Mouse (Mus musculus) heart, embryonic 12.5 days (tissue): ENCODE data around the gene Rpl34. TPM values are rescaled to one million over a fixed set of nuclear protein-coding genes. Genes with fewer than 3 reads are reported as not detected.
A peak's percentile ranks its signal among the peaks of the same experiment; 100 is the strongest.

Source experiments
- ATAC-seq: fragments of 200-750 bp; cut with Nextera tagmentation; 2 replicates; pipeline ENCODE4 v1.8.0; 2017; ENCODE audit warnings: moderate TSS enrichment, moderate library complexity; ENCODE audit not compliant: insufficient number of reproducible peaks, low FRiP score
- H3K27ac ChIP-seq: fragments of 300-500 bp; sonication (generic); 2 replicates; pipeline ENCODE4 v1.5.1; 2016; ENCODE audit warnings: mild to moderate bottlenecking, moderate library complexity; ENCODE audit not compliant: poor library complexity, severe bottlenecking
- H3K27me3 ChIP-seq: fragments of 300-500 bp; sonication (generic); replicated peaks from 2 replicates; pipeline ENCODE4 v1.6.1; 2016; ENCODE audit warnings: mild to moderate bottlenecking, moderate library complexity
- H3K36me3 ChIP-seq: fragments of 300-500 bp; sonication (generic); 2 replicates; pipeline ENCODE4 v1.6.1; 2016; ENCODE audit warnings: mild to moderate bottlenecking, moderate library complexity
- H3K4me1 ChIP-seq: fragments of 300-500 bp; sonication (generic); replicated peaks from 2 replicates; pipeline ENCODE4 v1.6.1; 2016; ENCODE audit warnings: mild to moderate bottlenecking
- H3K4me2 ChIP-seq: fragments of 300-500 bp; sonication (generic); 2 replicates; pipeline ENCODE4 v1.6.1; 2016; ENCODE audit warnings: mild to moderate bottlenecking, moderate library complexity
- H3K4me3 ChIP-seq: fragments of 300-500 bp; sonication (generic); 2 replicates; pipeline ENCODE4 v1.5.1; 2016; ENCODE audit warnings: mild to moderate bottlenecking
- H3K9ac ChIP-seq: fragments of 300-500 bp; sonication (generic); 2 replicates; pipeline ENCODE4 v1.6.1; 2016; ENCODE audit warnings: mild to moderate bottlenecking, moderate library complexity
- H3K9me3 ChIP-seq: fragments of 300-500 bp; sonication (generic); replicated peaks from 2 replicates; pipeline ENCODE4 v1.6.1; 2016; ENCODE audit warnings: mild to moderate bottlenecking, moderate library complexity
- WGBS: fragments of 180-500 bp; shearing (Covaris S2); methylation state at CpG from one replicate; pipeline ENCODE4 v1.1.7; 2016; 5-methylcytosine and 5-hydroxymethylcytosine counted together
- polyA plus RNA-seq: library from polyadenylated mRNA; unstranded; fragments of >200 nt; fragmentation: Nextera tagmentation; extraction: Ambion mirVana; gene quantifications from 2 replicates; pipeline ENCODE4 v1.2.1, GENCODE M21; 2016

Rpl34 gene
- polyA plus RNA-seq, 1 experiment from 2014 or later: 521 TPM

DNA sequence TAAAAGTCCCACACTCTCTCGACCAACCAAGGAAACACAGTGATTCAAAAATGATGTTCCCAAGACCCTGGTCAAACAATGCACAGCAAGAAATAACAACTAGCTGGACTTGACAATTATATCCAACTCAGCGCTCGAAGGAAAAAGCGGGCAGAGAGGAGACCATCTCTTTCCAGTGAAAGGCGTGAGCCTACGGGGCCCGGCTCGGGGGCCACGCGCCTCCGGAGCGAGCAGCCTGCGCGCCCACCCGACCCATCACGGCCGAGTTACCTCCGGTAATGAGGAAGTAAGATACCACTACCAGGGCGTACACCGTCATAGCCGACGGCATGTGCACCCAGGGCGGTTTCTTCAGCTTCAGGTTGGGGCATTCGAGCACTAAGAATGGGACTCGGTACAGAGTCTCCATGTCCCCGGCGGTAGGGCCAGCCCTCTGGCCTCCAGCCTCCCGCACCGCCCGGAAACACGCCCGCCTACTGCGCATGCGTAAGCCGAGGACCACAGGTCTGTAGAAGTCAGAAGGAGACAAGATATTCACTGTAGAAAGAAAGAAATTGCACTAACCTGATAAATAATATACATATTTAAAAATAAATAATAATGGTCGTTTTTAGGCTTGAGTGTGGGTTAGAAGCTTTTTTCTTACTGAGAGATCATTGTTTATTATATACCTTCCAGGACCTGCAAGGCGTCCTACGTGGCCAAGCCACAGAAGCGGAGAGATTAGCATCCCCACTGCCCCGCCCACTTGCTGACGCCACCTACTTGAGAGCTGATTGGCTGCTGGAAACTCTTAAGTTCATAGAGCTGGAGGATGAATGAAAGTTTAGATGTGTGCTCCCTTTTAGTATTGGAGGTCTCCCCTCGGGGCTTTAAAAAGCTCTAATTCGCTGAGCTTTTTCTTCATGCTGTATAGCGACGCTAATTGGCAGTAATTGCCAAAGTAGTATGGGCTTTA lies 21.0 kb downstream of the Rpl34 start, which contains the start of gene Ostc:
TSS of gene Ostc (minus strand) at position 478 of the 958 bp plus-strand sequence.
- Histone ChIP-seq H3K9me3 (no peaks in the 10 kb centered on the region), H3K36me3 (no peaks in the 10 kb centered on the region), H3K27me3 (no peaks in the 10 kb centered on the region), H3K27ac (peak within 1 kb of the TSS; percentile 82), H3K4me1 (peaks cover 12% of the 10 kb centered on the region), H3K4me3 (peak within 1 kb of the TSS; percentile 75), H3K4me2 (peak within 1 kb of the TSS; percentile 73), H3K9ac (peak within 1 kb of the TSS; percentile 86)
- WGBS: under 1% methylated on average over 45 of the region's 45 CpGs
- peak; percentile 97 for ATAC-seq

DNA sequence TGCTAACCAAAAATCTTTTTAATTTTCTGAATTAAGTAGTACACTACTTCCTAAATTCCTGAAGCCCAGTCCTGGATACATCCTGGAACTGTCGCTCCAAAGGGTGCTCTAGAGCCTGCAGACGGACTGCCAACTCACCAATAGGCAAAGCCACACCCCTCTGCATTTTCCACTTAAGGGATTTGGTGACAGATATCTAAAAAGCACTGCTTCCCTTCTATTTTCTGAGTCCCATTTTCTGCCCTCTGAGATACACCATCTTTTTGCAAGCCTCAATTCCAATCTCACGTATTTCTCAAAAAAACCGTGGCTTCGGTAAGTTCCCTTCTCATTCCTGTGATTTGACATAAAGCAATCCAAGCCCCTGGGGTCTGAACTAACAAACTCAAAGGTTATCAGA lies 21.7 kb downstream of the Rpl34 start:
- peak; percentile 51; the same call in 1 of the 2 replicates for ATAC-seq
- Histone ChIP-seq H3K4me2 (peak overlapping the region; percentile 73), H3K36me3 (peaks cover 6% of the 10 kb centered on the region; the same call in 1 of the 2 replicates), H3K27me3 (no peaks in the 10 kb centered on the region), H3K9me3 (no peaks in the 10 kb centered on the region), H3K4me1 (peaks cover 12% of the 10 kb centered on the region), H3K9ac (peak overlapping the region; percentile 86), H3K27ac (peak overlapping the region; percentile 82; the same call in 1 of the 2 replicates), H3K4me3 (peak overlapping the region; percentile 75)
- under 1% methylated on average over 5 of the region's 5 CpGs for WGBS

DNA sequence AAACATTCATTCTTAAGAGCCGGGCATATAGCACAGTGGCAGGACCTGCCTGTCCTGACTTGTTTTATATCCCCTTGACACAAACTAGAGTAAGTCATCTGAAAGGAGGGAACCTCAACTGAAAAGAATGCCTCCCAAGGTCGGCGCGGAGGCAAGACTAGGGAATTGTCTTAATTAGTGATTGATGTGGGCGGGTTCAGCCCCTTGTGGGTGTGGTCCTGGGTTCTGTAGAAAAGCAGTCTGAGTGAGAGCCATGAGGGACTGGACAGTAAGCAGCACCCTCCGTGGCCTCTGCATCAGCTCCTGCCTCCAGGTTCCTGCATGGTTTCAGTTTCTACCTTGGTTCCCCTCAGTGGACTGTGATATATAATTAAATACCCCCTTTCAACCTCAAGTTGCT lies 27.9 kb downstream of the Rpl34 start:
- 87% methylated on average over 6 of the region's 6 CpGs for WGBS
- H3K4me2 ChIP-seq: no peak overlapping the region
- ATAC-seq: no peak
- H3K9ac ChIP-seq: no peak overlapping the region
- peaks cover 6% of the 10 kb centered on the region; the same call in 1 of the 2 replicates for H3K4me1 ChIP-seq
- no peak overlapping the region for H3K4me3 ChIP-seq
- H3K27ac ChIP-seq: no peak overlapping the region
- H3K36me3 ChIP-seq: peaks cover 56% of the 10 kb centered on the region
- H3K27me3 ChIP-seq: no peaks in the 10 kb centered on the region
- no peaks in the 10 kb centered on the region for H3K9me3 ChIP-seq

DNA sequence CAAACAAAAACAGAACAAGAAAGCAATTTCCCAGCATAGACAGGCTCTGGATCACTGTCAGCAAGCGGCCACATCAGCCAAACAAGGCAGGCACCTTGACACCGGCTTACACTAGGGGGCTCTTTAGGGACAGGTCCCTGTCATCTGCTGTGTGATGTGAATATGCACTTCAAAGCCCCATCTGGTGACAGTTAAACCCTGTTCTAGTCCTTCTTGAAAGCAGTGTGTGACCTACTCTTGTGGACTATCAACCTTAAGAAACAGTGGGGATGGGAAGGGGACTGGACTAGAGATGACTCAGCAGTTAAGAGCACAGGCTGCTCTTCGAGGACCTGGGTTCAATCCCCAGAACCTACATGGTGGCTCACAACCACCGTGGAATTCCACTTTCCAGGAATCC lies 32.6 kb downstream of the Rpl34 start:
- ATAC-seq: no peak
- Histone ChIP-seq H3K9me3 (no peaks in the 10 kb centered on the region), H3K27me3 (no peaks in the 10 kb centered on the region), H3K9ac (no peak overlapping the region), H3K4me2 (no peak overlapping the region), H3K27ac (no peak overlapping the region), H3K4me1 (peaks cover 8% of the 10 kb centered on the region; the same call in 1 of the 2 replicates), H3K4me3 (no peak overlapping the region), H3K36me3 (peaks cover 63% of the 10 kb centered on the region)
- 77% methylated on average over 4 of the region's 4 CpGs for WGBS

DNA sequence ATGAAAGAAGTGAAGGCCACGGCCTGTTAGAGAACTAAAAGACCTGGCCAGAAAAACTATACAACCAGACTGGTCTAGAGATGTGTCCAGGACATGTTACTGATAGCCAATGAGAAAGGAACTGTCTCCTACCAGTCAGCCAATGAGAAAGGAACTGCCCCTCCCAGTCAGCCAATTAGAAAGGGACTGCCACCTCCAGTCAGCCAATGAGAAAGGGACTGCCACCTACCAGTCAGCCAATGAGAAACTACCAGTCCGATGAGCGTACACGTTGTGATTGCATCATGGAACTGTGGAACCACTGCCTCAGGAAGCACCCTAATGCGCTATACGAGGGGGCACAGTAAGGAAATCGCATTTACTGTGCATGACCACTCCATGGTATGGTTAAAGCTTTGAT lies 35.5 kb downstream of the Rpl34 start:
- peaks cover 37% of the 10 kb centered on the region for H3K36me3 ChIP-seq
- H3K4me2 ChIP-seq: no peak overlapping the region
- no peak overlapping the region for H3K4me3 ChIP-seq
- peaks cover 16% of the 10 kb centered on the region for H3K4me1 ChIP-seq
- no peaks in the 10 kb centered on the region for H3K9me3 ChIP-seq
- no peak overlapping the region for H3K27ac ChIP-seq
- WGBS: 92% methylated on average over 7 of the region's 7 CpGs
- no peak overlapping the region for H3K9ac ChIP-seq
- no peaks in the 10 kb centered on the region for H3K27me3 ChIP-seq
- ATAC-seq: no peak

DNA sequence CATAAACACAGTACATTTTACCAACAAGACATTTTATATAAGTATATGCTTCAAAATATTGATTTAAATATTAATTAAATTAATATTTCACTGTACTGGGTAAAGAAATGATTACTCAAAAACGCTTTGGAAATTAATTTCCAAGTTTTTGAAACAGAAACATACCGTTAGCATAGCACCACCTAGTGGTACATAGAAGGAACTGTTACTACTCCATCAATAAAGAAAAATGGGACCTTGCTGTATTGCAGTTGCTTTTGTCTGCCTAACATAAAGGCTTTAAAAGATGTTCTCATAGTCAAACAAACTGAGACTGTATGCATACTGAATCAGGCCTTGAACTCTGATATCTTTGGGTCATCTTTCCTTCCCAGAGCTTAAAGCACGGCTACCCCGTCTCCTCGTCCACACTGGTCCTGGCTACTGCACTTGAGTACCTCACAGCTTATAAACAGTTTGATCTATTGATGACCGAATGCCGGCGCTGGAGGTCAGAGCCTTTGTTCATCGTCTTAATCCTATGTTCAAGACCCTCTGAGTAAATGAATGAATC lies 36.1 kb downstream of the Rpl34 start:
- Histone ChIP-seq H3K4me3 (no peak overlapping the region), H3K9me3 (no peaks in the 10 kb centered on the region), H3K4me1 (peaks cover 16% of the 10 kb centered on the region), H3K27me3 (no peaks in the 10 kb centered on the region), H3K27ac (no peak overlapping the region), H3K9ac (no peak overlapping the region), H3K36me3 (peaks cover 31% of the 10 kb centered on the region), H3K4me2 (no peak overlapping the region)
- 66% methylated on average over 9 of the region's 9 CpGs for WGBS
- ATAC-seq: no peak

DNA sequence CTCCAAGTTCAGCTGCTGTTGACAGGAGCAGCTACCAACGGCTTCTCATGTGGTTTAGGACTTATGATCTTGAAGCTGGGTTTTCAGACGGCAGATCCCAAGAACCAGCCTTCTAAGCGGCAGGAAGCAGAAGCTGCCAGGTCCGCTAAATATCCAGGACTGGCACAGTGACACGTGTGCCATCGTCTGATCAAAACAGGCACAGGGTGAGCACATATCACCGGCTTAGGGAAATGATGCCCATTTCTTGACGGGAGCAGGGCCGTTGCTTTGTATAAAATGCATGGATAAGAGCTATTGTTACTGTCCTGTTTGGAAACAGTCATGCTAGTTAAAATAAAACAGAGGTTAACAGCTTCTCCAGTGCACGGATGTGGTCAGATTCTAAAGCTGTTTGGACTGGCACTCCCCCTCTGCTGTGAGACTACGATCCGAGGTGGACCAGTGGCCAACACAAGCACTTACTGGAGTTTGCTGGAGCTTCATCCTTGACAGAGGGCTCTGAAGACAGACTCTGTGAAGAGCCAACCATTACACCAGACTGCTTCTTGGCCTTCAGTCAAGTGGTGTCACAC lies 38.5 kb downstream of the Rpl34 start:
- no peaks in the 10 kb centered on the region for H3K9me3 ChIP-seq
- 27% methylated on average over 12 of the region's 12 CpGs for WGBS
- peak overlapping the region; percentile 85 for H3K27ac ChIP-seq
- peaks cover 17% of the 10 kb centered on the region for H3K36me3 ChIP-seq
- H3K27me3 ChIP-seq: no peaks in the 10 kb centered on the region
- H3K9ac ChIP-seq: peak overlapping the region; percentile 64
- H3K4me3 ChIP-seq: peak overlapping the region; percentile 45
- H3K4me1 ChIP-seq: peaks cover 8% of the 10 kb centered on the region
- ATAC-seq: 0 out of 2 replicates have a peak, but pooled peaks have one; percentile 3
- H3K4me2 ChIP-seq: peak overlapping the region; percentile 79

DNA sequence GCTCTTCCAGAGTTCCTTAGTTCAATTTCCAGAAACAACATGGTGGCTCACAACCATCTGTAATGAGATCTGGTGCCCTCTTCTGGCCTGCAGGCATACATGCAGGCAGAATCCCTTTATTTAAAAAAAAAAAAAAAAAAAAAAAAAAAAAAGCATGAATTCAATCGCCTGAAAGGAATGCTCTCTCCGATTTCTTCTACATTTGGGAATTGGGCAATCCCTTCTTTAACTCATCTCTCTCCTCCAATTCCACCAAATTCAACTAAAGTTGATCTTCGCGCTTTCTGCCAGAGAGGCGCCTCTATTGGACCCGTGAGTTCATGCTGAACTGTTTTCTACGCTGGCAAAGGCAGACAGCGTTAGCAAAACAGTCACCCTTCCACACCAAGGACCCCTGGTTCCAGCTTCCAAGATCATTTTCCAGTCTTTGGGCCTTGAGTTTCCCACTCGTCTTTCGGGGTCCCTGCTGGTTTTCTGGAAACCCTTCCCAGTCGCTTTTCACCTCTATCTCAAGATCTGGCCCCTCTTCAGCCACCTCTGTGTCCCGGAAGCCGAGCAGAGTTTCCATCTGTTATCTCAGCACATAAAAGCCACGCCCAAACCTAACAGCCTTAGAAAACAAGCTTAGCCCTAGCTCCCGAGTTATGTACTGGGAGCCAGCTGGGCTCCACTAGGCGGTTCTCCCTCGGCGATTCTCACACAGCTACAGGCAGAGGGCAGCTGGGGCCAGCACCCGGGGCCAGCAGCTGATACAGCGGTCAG lies 39.2 kb downstream of the Rpl34 start:
- WGBS: 4% methylated on average over 20 of the region's 20 CpGs
- Histone ChIP-seq H3K27me3 (no peaks in the 10 kb centered on the region), H3K4me1 (peaks cover 8% of the 10 kb centered on the region), H3K4me3 (peak overlapping the region; percentile 45), H3K4me2 (peak overlapping the region; percentile 79), H3K36me3 (peaks cover 13% of the 10 kb centered on the region), H3K27ac (peak overlapping the region; percentile 85), H3K9me3 (no peaks in the 10 kb centered on the region), H3K9ac (peak overlapping the region; percentile 64)
- peak; percentile 89 for ATAC-seq

DNA sequence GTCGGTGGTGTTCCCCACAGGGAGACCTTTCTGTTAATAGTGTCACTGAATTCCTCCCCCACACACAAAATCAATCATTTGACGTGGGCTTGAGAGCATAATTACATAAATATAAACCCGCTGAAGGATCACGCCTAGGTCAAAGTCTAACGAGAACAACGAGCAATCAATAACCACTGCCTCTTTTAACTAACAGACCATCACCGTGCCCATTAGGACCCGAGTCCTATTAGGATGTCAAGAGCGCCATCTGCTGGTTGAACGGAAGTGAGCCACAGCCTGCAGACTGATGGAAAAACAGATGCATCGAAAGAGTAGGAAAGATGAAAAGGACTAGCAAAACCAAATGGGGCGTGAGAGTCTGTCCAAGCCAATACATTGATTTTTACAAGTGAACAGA lies 40.6 kb downstream of the Rpl34 start:
- Histone ChIP-seq H3K4me1 (peaks cover 8% of the 10 kb centered on the region), H3K4me3 (no peak overlapping the region), H3K27ac (no peak overlapping the region), H3K27me3 (no peaks in the 10 kb centered on the region), H3K36me3 (peaks cover 2% of the 10 kb centered on the region), H3K9me3 (no peaks in the 10 kb centered on the region), H3K9ac (no peak overlapping the region), H3K4me2 (no peak overlapping the region)
- WGBS: 20% methylated on average over 12 of the region's 12 CpGs
- no peak for ATAC-seq

DNA sequence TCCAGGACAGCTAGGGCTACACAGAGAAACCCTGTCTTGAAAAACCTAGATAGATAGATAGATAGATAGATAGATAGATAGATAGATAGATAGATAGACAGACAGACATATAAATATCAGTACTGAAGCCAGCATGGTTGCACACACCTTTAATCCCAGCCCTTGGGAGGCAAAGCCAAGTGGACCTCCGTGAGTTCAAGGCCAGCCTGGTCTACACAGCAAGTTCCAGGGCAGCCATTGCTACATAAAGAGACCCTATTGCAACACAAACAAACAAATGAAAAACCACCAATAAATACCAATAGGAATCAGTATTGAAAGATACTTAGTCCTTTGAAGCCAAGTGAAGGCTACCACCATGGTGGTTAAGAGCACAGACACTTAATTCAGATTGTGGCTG lies 43.1 kb downstream of the Rpl34 start:
- ATAC-seq: no peak
- Histone ChIP-seq H3K9me3 (no peaks in the 10 kb centered on the region), H3K4me1 (peaks cover 7% of the 10 kb centered on the region), H3K9ac (no peak overlapping the region), H3K36me3 (no peaks in the 10 kb centered on the region), H3K4me2 (no peak overlapping the region), H3K27ac (no peak overlapping the region), H3K4me3 (no peak overlapping the region), H3K27me3 (no peaks in the 10 kb centered on the region)
- 84% methylated on average over 1 of the region's 1 CpGs for WGBS
